Mouse (Mus musculus) left cerebral cortex, postnatal 36 days (tissue): ENCODE results near the gene Gm2004. TPM values are rescaled to one million over a fixed set of nuclear protein-coding genes. Genes with fewer than 3 reads are reported as not detected.
"Not testable (repeated sequence)": the region's sequence is repeated elsewhere in the genome, so short reads cannot be mapped to it uniquely, and the experiment has no call there.

Experiments used
- DNase-seq, 2 experiments: peaks; one replicate each; pipeline ENCODE4 v3.0.0; 2021 to 2022; ENCODE audit warnings: low spot score in 2 of 2, mixed read lengths in 1 of 2
- intact Hi-C: fragments of 180-260 bp; cut with DNase I; formaldehyde crosslinking; loops from one replicate; pipeline ENCODE4 v1.15.1; 2025
- total RNA-seq, 2 experiments: library from RNA; stranded (reverse); gene quantifications; 2 replicates each; pipeline ENCODE4 v1.2.3; 2021

The Gm2004 gene
- total RNA-seq: 1 to 10 TPM; 5.0 to 5.9 TPM

- intact Hi-C loops, DNase-seq: not testable (repeated sequence)
Measured at GRCm38 (mm10) chr2:176149725-176150124, at the start of gene Gm2004. Gene Gm2004 (minus strand): TSS chr2:176149825.

Other genes starting within 250 kb of the Gm2004 start
- gene Zfp966, start 218.7 kb downstream of the Gm2004 start, total RNA-seq: 1 to 10 TPM; 4.5 to 6.7 TPM
- 10 to 100 TPM; 43.1 to 49.9 TPM for gene Gm2026, start 184.5 kb downstream of the Gm2004 start, total RNA-seq
- gene 2210418O10Rik, start 76.7 kb upstream of the Gm2004 start, total RNA-seq: 1 to 10 TPM; 3.4 to 5.6 TPM
- gene Gm11009, start 169.7 kb upstream of the Gm2004 start, total RNA-seq: not detected